In genomic region chr6:86623201-86623600, GRCm38 (mm10) we compare ENCODE assay signal across 17 mouse cellular contexts. TPM values are rescaled to one million over a fixed set of nuclear protein-coding genes. Genes with fewer than 3 reads are reported as not detected.
"Had no signal": no experiment of that assay in that cellular context is flagged by ENCODE, and none has a peak within 500 bp of the region (broad histone marks: within the 10 kb centered on the region; RNA-seq: fewer than 3 reads in every experiment).

No protein-coding gene starts in this region.

- H3K4me3 ChIP-seq: liver, embryonic 15.5 days; megakaryocyte, embryonic 14.5 days; midbrain, embryonic 15.5 days; neural tube, embryonic 12.5 days had no signal

- H3K9ac ChIP-seq: liver, embryonic 15.5 days; midbrain, embryonic 15.5 days; neural tube, embryonic 12.5 days had no signal

- H3K9me3 ChIP-seq: liver, embryonic 15.5 days; megakaryocyte, embryonic 14.5 days; midbrain, embryonic 15.5 days; neural tube, embryonic 12.5 days had no signal

- H3K27ac ChIP-seq: liver, embryonic 15.5 days; macrophage; midbrain, embryonic 15.5 days; neural tube, embryonic 12.5 days had no signal

- DNase-seq: kidney, postnatal 36 days; layer of hippocampus, adult 9-11 months; layer of hippocampus, postnatal 36 days; lung, adult 2 months; lung, postnatal 10 days; right cerebral cortex, postnatal 4 days; spleen, adult 18-20 months; thymus, adult 2 months; thymus, postnatal 25 days had no signal

- H3K36me3 ChIP-seq: liver, embryonic 15.5 days; midbrain, embryonic 15.5 days; neural tube, embryonic 12.5 days had no signal

- H3K27me3 ChIP-seq: midbrain, embryonic 15.5 days; neural tube, embryonic 12.5 days had no signal

- H3K4me1 ChIP-seq: liver, embryonic 15.5 days; midbrain, embryonic 15.5 days; neural tube, embryonic 12.5 days had no signal

- ATAC-seq: midbrain, embryonic 15.5 days had no signal

- H3K4me2 ChIP-seq: liver, embryonic 11.5 days; liver, embryonic 15.5 days; midbrain, embryonic 11.5 days; midbrain, embryonic 15.5 days; neural tube, embryonic 12.5 days had no signal

RNA-seq across cellular contexts. Expression of gene Asprv1, which starts 4.8 kb away (rescaled TPM):
- total RNA-seq: monocyte, adult 5-6 weeks had no signal
